Mouse (Mus musculus): ENCODE results near the gene Tceal7. TPM values are rescaled to one million over a fixed set of nuclear protein-coding genes. Genes with fewer than 3 reads are reported as not detected.
"Not testable (repeated sequence)": the region's sequence is repeated elsewhere in the genome, so short reads cannot be mapped to it uniquely, and the experiment has no call there.

The Tceal7 gene
- total RNA-seq, 2 experiments from 2014 or later, result 0.70 to 1.4 TPM

GRCm38 (mm10) chrX:136245521-136246071 lies 31.0 kb downstream of the Tceal7 start:
- peak in 1 of 2 experiments; percentile 7 for DNase-seq (ENCODE audit: extremely low spot score in 1 of 2, low spot score in 1 of 2)

DNA sequence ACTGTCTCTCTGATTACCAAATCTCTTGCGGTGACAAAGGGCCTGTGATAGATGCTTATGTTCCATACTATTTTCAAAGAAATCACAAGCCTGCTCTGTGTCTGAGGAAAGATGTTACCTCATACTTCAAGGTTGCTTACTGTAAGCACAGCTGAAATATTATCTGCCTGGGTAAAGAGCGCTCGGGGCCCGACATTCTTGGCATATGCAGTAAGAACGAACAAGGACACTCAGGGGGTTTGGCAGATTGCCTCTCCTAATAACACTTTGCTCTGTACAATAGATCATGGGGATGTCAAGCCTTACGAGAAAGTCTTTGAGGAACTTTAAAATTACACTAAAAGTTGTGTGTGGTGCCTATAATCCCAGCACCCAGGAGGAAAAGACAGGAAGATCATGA lies 34.2 kb downstream of the Tceal7 start:
- DNase-seq (ENCODE audit: extremely low spot score in 1 of 2, low spot score in 1 of 2), result no peak

DNA sequence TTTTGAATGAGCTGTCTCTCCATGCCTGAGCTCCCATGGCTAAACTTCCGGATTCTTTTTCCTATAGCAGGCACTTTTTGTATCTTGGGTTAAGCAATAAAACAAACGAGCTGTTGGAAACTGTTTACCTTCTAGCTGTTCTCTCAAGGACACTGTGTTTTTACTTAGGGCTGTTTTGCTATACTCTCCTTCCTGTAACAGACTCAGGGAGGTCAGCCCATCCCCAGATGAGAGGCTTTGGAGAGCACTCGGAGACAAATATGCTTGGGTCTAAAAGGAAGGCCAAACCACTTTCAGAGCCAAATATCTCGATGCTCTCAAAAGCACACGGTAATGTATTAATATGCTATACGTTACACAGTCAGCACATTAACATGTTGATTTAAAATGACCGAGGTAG lies 35.1 kb downstream of the Tceal7 start:
- DNase-seq (ENCODE audit: extremely low spot score in 1 of 2, low spot score in 1 of 2), result no peak

DNA sequence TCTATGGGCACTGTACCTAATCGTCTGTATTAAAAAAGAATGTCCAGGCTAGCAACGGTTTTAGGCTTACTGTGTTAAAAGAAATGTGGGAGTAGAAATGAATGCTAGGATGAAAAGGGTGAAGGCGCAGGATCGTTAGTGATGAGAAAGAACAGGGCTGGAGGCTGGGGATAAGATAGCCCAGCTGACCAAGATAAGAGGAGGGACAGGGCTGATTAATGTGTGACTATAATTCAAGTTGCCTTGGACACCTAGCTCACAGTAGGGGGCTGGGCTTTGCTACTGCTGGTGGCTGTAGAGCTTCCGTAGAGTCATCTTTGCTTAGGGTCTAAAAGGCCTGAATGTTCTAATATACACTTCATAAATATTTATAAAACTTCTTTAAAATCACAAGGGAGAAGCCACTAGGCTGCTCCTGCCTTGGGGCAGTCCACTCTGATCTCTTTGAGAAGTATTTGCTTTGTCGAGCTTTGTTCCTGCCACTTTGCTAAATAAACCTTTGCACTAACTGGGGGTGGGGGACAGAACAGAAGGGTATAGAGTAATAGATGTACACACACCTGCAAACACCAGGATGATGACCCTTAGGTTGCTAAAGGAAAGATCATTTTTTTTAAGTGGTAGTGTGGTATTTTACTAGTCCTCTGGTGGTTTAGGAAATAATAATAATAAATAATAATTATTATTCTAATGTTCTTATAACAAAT lies 37.6 kb downstream of the Tceal7 start:
- no peak for DNase-seq (ENCODE audit: extremely low spot score in 1 of 2, low spot score in 1 of 2)

DNA sequence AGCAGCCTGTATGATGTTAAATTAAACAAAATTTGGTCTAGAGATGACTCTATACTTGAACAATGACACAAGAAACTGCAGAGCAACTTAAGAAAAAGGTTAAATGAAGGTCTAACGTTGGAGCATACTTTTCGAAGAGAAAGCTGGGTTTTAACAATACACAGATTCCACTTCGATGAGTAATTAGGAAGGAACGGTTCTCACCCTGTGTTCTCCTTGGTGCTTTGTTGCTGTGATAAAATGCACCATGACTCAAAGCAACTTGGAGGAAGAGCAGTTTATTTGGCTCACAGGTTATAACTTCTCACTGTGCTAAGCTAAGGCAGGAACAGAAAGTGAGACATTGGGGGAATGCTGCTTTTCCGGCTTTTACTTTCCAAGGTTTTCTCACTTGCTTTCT lies 53.1 kb downstream of the Tceal7 start:
- no peak for DNase-seq (ENCODE audit: extremely low spot score in 1 of 2, low spot score in 1 of 2)

GRCm38 (mm10) chrX:136268173-136268572 lies 53.6 kb downstream of the Tceal7 start:
- DNase-seq (ENCODE audit: extremely low spot score in 1 of 2, low spot score in 1 of 2), result no peak

- peak in 1 of 2 experiments; percentile 26 for DNase-seq (ENCODE audit: extremely low spot score in 1 of 2, low spot score in 1 of 2)
These were observed 55.3 kb downstream of the Tceal7 start, which contains the start of gene Bex3 for GRCm38 (mm10) chrX:136269743-136270392. Gene Bex3, plus strand, starts transcription at chrX:136270253.

GRCm38 (mm10) chrX:136270393-136271111 lies 56.0 kb downstream of the Tceal7 start:
- not testable (repeated sequence) for DNase-seq (ENCODE audit: extremely low spot score in 1 of 2, low spot score in 1 of 2)

GRCm38 (mm10) chrX:136274542-136274941 lies 60.0 kb downstream of the Tceal7 start:
- no peak for DNase-seq (ENCODE audit: extremely low spot score in 1 of 2, low spot score in 1 of 2)

GRCm38 (mm10) chrX:136275386-136275785 lies 60.8 kb downstream of the Tceal7 start:
- no peak for DNase-seq (ENCODE audit: extremely low spot score in 1 of 2, low spot score in 1 of 2)

Small RNAs within 50 kb of the gene (microRNA-seq; reads per million reads assigned to microRNA genes)
- 0 reads per million in 2 experiments for gene Mir6383

Other genes with a start within 250 kb of the Tceal7 start
- 10 to 100 TPM; 64.8 to 76.9 TPM for gene Arxes2, start 221.0 kb upstream of the Tceal7 start, total RNA-seq (2021)
- gene Arxes1, start 181.4 kb upstream of the Tceal7 start, total RNA-seq (2021), result 10 to 100 TPM; 40.7 to 46.9 TPM
- gene Bex2, start 146.5 kb upstream of the Tceal7 start, total RNA-seq (2021), result 100 to 1,000 TPM; 365 to 377 TPM
- gene Nxf3, start 129.5 kb upstream of the Tceal7 start, total RNA-seq (2021), result not detected
- 10 to 100 TPM; 21.0 to 22.0 TPM for gene Bex4, start 75.8 kb upstream of the Tceal7 start, total RNA-seq (2021)
- gene Tceal8, start 42.4 kb upstream of the Tceal7 start, total RNA-seq (2021), result 10 to 100 TPM; 36.6 to 42.7 TPM
- gene Tceal5, start 10.9 kb upstream of the Tceal7 start, total RNA-seq (2021), result 100 to 1,000 TPM; 121 to 151 TPM
- gene Bex1, start 734 bp downstream of the Tceal7 start, total RNA-seq (2021), result 10 to 100 TPM; 64.9 to 73.4 TPM
- 10 to 100 TPM; 88.5 to 93.5 TPM for gene Tceal9, start 30.3 kb downstream of the Tceal7 start, total RNA-seq (2021)
- 100 to 1,000 TPM; 317 to 336 TPM for gene Bex3, start 55.5 kb downstream of the Tceal7 start, total RNA-seq (2021)

Data from layer of hippocampus, postnatal 25 days (tissue).